Mouse (Mus musculus) kidney, adult 9 months (tissue): ENCODE results near the gene Sox14.
A peak's percentile ranks its signal among the peaks of the same experiment; 100 is the strongest.

ENCODE experiments used
- DNase-seq: peaks from one replicate; pipeline ENCODE4 v3.0.0; 2022

Sox14 gene

GRCm38 (mm10) chr9:99846820-99847219, 29.1 kb downstream of the Sox14 start:
- peak; percentile 49 for DNase-seq

DNA sequence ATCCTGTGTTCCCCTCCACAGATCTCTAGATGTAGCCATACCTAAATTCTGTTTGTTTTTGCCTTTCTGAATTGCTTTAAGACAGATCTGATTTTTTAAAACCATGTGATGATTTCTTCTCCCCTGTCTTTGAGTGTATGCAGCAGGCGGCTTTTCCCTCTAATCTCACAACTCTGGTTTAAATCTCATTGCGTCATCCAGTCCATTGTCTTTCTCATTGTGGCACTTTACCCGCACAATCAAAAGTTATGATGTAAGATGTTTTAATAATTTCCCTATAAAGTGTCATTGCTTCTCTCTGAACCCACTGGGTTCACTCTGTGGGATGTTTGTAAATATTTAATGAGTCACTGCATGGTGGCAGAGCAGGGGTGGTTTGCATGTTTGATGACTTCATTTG, 36.6 kb downstream of the Sox14 start:
- DNase-seq = no peak

- DNase-seq = no peak
Measured at GRCm38 (mm10) chr9:99838877-99839276, 37.1 kb downstream of the Sox14 start.

DNA sequence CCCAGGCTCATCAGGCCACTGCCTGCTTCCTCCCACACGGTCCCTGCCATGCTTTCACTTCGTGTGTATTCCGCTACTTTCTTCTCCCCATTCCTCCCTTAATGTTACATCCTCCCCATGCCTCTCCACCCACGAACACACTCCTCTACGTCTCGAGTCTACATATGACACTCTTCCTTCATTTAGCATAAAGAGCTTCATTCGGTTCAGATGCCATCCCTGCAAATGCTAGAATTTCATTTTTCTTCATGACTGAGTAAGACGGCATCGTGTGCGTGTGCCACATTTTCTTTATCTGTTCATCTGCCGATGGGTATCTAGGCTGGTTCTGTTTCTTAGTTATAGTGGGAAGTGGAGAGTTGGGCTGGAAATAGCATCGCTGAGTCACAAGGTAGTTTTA, 39.3 kb downstream of the Sox14 start:
- no peak for DNase-seq

- no peak for DNase-seq
Measured at GRCm38 (mm10) chr9:99835624-99836430, 40.1 kb downstream of the Sox14 start.
